Mouse (Mus musculus) neural tube, embryonic 13.5 days (tissue): Measurements from ENCODE around the gene Gm6377. TPM values are rescaled to one million over a fixed set of nuclear protein-coding genes. Genes with fewer than 3 reads are reported as not detected.

ENCODE experiments used
- ATAC-seq: fragments of 200-750 bp; cut with Nextera tagmentation; 2 replicates; pipeline ENCODE4 v1.8.0; 2017; ENCODE audit warnings: low read depth, mild to moderate bottlenecking, moderate TSS enrichment, moderate library complexity
- H3K27ac ChIP-seq: fragments of 300-500 bp; sonication (generic); replicated peaks from 2 replicates; pipeline ENCODE4 v1.5.1; 2015; ENCODE audit warnings: moderate library complexity, mild to moderate bottlenecking, inconsistent platforms
- H3K27me3 ChIP-seq: fragments of 300-500 bp; sonication (generic); 2 replicates; pipeline ENCODE4 v1.6.1; 2015; ENCODE audit warnings: mild to moderate bottlenecking, inconsistent platforms
- H3K36me3 ChIP-seq: fragments of 300-500 bp; sonication (generic); 2 replicates; pipeline ENCODE4 v1.6.1; 2015; ENCODE audit warnings: mild to moderate bottlenecking, inconsistent platforms
- H3K4me1 ChIP-seq: fragments of 300-500 bp; sonication (generic); replicated peaks from 2 replicates; pipeline ENCODE4 v1.6.1; 2015; ENCODE audit warnings: inconsistent platforms
- H3K4me2 ChIP-seq: fragments of 300-500 bp; sonication (generic); 2 replicates; pipeline ENCODE4 v1.6.1; 2015; ENCODE audit warnings: inconsistent platforms, mild to moderate bottlenecking, moderate library complexity
- H3K4me3 ChIP-seq: fragments of 300-500 bp; sonication (generic); 2 replicates; pipeline ENCODE4 v1.5.1; 2015; ENCODE audit warnings: mild to moderate bottlenecking, inconsistent platforms
- H3K9ac ChIP-seq: fragments of 300-500 bp; sonication (generic); 2 replicates; pipeline ENCODE4 v1.6.1; 2015; ENCODE audit warnings: moderate library complexity, mild to moderate bottlenecking, inconsistent platforms
- H3K9me3 ChIP-seq: fragments of 300-500 bp; sonication (generic); 2 replicates; pipeline ENCODE4 v1.6.1; 2016; ENCODE audit warnings: inconsistent platforms
- WGBS: fragments of 180-500 bp; shearing (Covaris S2); methylation state at CpG from one replicate; pipeline ENCODE4 v1.1.7; 2015; 5-methylcytosine and 5-hydroxymethylcytosine counted together
- polyA plus RNA-seq: library from polyadenylated mRNA; unstranded; fragments of >200 nt; fragmentation: Nextera tagmentation; extraction: Ambion mirVana; gene quantifications from 2 replicates; pipeline ENCODE4 v1.2.1, GENCODE M21; 2015

Gene Gm6377
- polyA plus RNA-seq, 1 experiment from 2014 or later = not detected

DNA sequence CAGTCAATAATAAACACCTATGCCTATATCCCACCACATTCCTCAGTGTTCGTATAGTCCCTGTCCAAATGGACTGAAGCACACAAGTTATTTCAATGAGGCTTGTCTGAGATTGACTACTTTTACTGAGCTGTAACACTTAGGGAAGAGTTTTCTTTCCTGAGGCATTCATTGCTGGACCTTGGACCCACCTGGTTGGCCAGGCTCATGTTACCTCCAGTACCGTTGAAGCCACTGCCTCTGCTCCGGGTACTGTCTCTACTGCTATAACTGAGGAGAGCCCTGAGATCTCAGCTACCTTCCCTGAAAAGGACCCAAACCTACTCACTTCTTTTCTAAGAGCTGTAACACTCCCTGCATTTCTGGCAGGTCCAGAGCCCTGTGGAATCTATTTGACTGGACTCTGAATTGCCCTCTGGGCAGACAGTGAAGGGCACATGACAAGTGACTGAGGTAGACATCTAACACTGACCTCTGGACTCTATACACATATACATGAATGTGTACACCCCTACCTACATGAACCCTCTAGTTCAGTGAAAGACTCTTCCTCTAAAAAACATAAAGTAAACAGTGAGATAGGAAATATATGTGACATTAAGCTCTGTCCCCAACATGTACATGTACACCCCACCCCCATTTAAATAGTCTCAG is 39.0 kb downstream of the Gm6377 start:
- H3K27me3 ChIP-seq = no peaks in the 10 kb centered on the region
- H3K4me1 ChIP-seq = no peaks in the 10 kb centered on the region
- no peaks in the 10 kb centered on the region for H3K9me3 ChIP-seq
- no peaks in the 10 kb centered on the region for H3K36me3 ChIP-seq
- ATAC-seq = no peak
- H3K27ac ChIP-seq = no peak overlapping the region
- no peak overlapping the region for H3K4me3 ChIP-seq
- WGBS = 94% methylated on average over 3 of the region's 3 CpGs
- H3K4me2 ChIP-seq = no peak overlapping the region
- H3K9ac ChIP-seq = no peak overlapping the region

DNA sequence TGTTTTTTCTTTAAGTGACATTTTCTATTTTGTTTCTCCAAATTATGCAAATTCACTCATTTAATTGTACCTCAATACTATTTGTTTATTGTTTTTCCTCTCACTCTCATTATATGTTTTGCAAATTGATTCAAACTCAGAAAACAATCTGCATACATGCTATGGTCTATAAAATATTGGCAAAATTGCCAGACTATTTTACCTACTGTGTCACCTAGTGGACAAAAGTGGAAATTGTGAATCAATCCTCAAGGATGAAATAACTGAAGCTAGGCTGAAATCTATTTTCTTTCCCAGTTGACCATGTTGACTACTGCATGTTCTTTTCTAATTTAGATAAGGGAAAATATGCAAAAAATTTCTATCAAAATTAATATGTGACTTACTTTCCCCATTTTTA is 41.6 kb downstream of the Gm6377 start:
- H3K27me3 ChIP-seq = no peaks in the 10 kb centered on the region
- no peaks in the 10 kb centered on the region for H3K36me3 ChIP-seq
- no peak for ATAC-seq
- no peak overlapping the region for H3K4me3 ChIP-seq
- no peaks in the 10 kb centered on the region for H3K4me1 ChIP-seq
- no peaks in the 10 kb centered on the region for H3K9me3 ChIP-seq
- H3K4me2 ChIP-seq = no peak overlapping the region
- no peak overlapping the region for H3K9ac ChIP-seq
- no peak overlapping the region for H3K27ac ChIP-seq

Other genes with a start within 250 kb of the Gm6377 start
- 11.2 and 11.4 TPM in 2 replicates for gene Hmgn5, start 183.4 kb upstream of the Gm6377 start, polyA plus RNA-seq
- gene Sh3bgrl, start 101.4 kb upstream of the Gm6377 start, polyA plus RNA-seq = 204 and 211 TPM in 2 replicates